Mouse (Mus musculus) CH12.LX (cell line): ENCODE data around the gene Olfr1223. TPM values are rescaled to one million over a fixed set of nuclear protein-coding genes. Genes with fewer than 3 reads are reported as not detected.

Source experiments
- DNase-seq: peaks from one replicate; pipeline ENCODE4 v3.0.0-alpha.2; 2013; ENCODE audit errors: extremely low read depth
- H3K27ac ChIP-seq: 2 replicates; pipeline ENCODE4 v1.5.1; 2012; ENCODE audit warnings: low read depth, mild to moderate bottlenecking, control low read depth, moderate library complexity; ENCODE audit not compliant: insufficient read depth
- H3K27me3 ChIP-seq: replicated peaks from 2 replicates; pipeline ENCODE3; 2012; ENCODE audit warnings: inconsistent platforms
- H3K36me3 ChIP-seq, 2 experiments: replicated peaks in 1 of 2; 2 replicates each; pipeline versions ENCODE3 to v1.6.1; 2012; ENCODE audit warnings: inconsistent platforms in 1 of 2, low read length in 1 of 2, mild to moderate bottlenecking in 1 of 2, mixed read lengths in 1 of 2, moderate library complexity in 1 of 2; ENCODE audit not compliant: control insufficient read depth in 1 of 2, insufficient read depth in 1 of 2
- H3K4me1 ChIP-seq, 2 experiments: 2 replicates each; pipeline ENCODE4 v1.6.1; 2012; ENCODE audit warnings: inconsistent platforms in 1 of 2, moderate library complexity in 1 of 2; ENCODE audit not compliant: insufficient read depth in 2 of 2, control insufficient read depth in 1 of 2
- H3K4me2 ChIP-seq: 2 replicates; pipeline ENCODE4 v1.6.1; 2012; ENCODE audit warnings: low read depth, mild to moderate bottlenecking, control low read depth; ENCODE audit not compliant: poor library complexity, insufficient read depth, severe bottlenecking
- H3K4me3 ChIP-seq, 3 experiments: fragments of 150-350 bp in 1 of 3; sonication (generic) in 1 of 3; replicated peaks in 1 of 3; 2 replicates each; pipeline versions ENCODE3 to v1.5.1; 2011 to 2012; ENCODE audit warnings: low read depth in 2 of 3, low read length in 2 of 3, mild to moderate bottlenecking in 2 of 3, moderate library complexity in 2 of 3, control low read depth in 1 of 3, improper control_type of control experiment in 1 of 3, inconsistent platforms in 1 of 3, mixed read lengths in 1 of 3; ENCODE audit not compliant: poor library complexity in 1 of 3
- H3K79me2 ChIP-seq: replicated peaks from 2 replicates; pipeline ENCODE4 v1.6.1; 2012; ENCODE audit warnings: mild to moderate bottlenecking, moderate library complexity; ENCODE audit not compliant: control insufficient read depth, poor library complexity, insufficient read depth, severe bottlenecking; ENCODE audit errors: extremely low read depth
- H3K9ac ChIP-seq: 2 replicates; pipeline ENCODE4 v1.6.1; 2012; ENCODE audit warnings: low read depth, mild to moderate bottlenecking, control low read depth, moderate library complexity; ENCODE audit not compliant: insufficient read depth
- H3K9me3 ChIP-seq: replicated peaks from 2 replicates; pipeline ENCODE3; 2012; ENCODE audit warnings: low read length, inconsistent platforms, mixed read lengths
- CHD2 ChIP-seq: IDR thresholded peaks from 2 replicates; pipeline ENCODE4 v1.6.1; 2011; ENCODE audit warnings: low read length, improper control_type of control experiment
- E2F4 ChIP-seq: IDR thresholded peaks from 2 replicates; pipeline ENCODE4 v1.6.1; 2011; ENCODE audit warnings: low read depth, low read length, improper control_type of control experiment; ENCODE audit not compliant: insufficient replicate concordance
- ELF1 ChIP-seq: IDR thresholded peaks from 2 replicates; pipeline ENCODE4 v1.6.1; 2014; ENCODE audit warnings: low read depth, mild to moderate bottlenecking, inconsistent platforms, low read length, improper control_type of control experiment
- GABPA ChIP-seq: IDR thresholded peaks from 2 replicates; pipeline ENCODE4 v1.6.1; 2012; ENCODE audit warnings: low read depth, low read length, improper control_type of control experiment, inconsistent platforms; ENCODE audit not compliant: insufficient replicate concordance
- HCFC1 ChIP-seq: IDR thresholded peaks from 2 replicates; pipeline ENCODE4 v1.6.1; 2012; ENCODE audit warnings: low read depth, mild to moderate bottlenecking, inconsistent platforms, low read length, improper control_type of control experiment
- JUN ChIP-seq: IDR thresholded peaks from 2 replicates; pipeline ENCODE4 v1.6.1; 2011; ENCODE audit warnings: low read depth, mild to moderate bottlenecking, low read length, improper control_type of control experiment, moderate library complexity; ENCODE audit not compliant: insufficient read depth
- KAT2A ChIP-seq: IDR thresholded peaks from 2 replicates; pipeline ENCODE4 v1.6.1; 2012; ENCODE audit warnings: low read length, improper control_type of control experiment, inconsistent platforms; ENCODE audit not compliant: insufficient replicate concordance
- MXI1 ChIP-seq: IDR thresholded peaks from 2 replicates; pipeline ENCODE4 v1.6.1; 2011; ENCODE audit warnings: mild to moderate bottlenecking, low read depth, low read length, improper control_type of control experiment
- MYC ChIP-seq: IDR thresholded peaks from 2 replicates; pipeline ENCODE4 v1.6.1; 2011; ENCODE audit warnings: low read depth, mild to moderate bottlenecking, improper control_type of control experiment, low read length
- NELFE ChIP-seq: IDR thresholded peaks from 2 replicates; pipeline ENCODE4 v1.6.1; 2011; ENCODE audit warnings: low read depth, low read length, improper control_type of control experiment
- PAX5 ChIP-seq: IDR thresholded peaks from 2 replicates; pipeline ENCODE4 v1.6.1; 2012; ENCODE audit warnings: low read length, inconsistent platforms, mixed read lengths
- POLR2A ChIP-seq: IDR thresholded peaks from 2 replicates; pipeline ENCODE4 v1.6.1; 2011; ENCODE audit warnings: low read depth, mild to moderate bottlenecking, improper control_type of control experiment, low read length
- SIN3A ChIP-seq: IDR thresholded peaks from 2 replicates; pipeline ENCODE4 v1.6.1; 2012; ENCODE audit warnings: low read length, improper control_type of control experiment, inconsistent platforms
- TCF12 ChIP-seq: IDR thresholded peaks from 2 replicates; pipeline ENCODE4 v1.6.1; 2014; ENCODE audit warnings: low read depth, mild to moderate bottlenecking, inconsistent platforms, low read length, improper control_type of control experiment
- USF2 ChIP-seq: conservative IDR thresholded peaks from 2 replicates; pipeline ENCODE4 v1.6.1; 2011; ENCODE audit warnings: low read depth, low read length, improper control_type of control experiment
- ZKSCAN1 ChIP-seq: IDR thresholded peaks from 2 replicates; pipeline ENCODE4 v1.6.1; 2012; ENCODE audit warnings: low read depth, inconsistent platforms, low read length, improper control_type of control experiment, borderline replicate concordance
- dilution Hi-C: fragments of 300-500 bp; cut with MboI; formaldehyde crosslinking; loops from 2 replicates; pipeline ENCODE4 v1.14.3; 2020; ENCODE audit warnings: low sequenced_read_pairs; ENCODE audit not compliant: extremely low pct_unique_long_range_greater_than_20kb, extremely low pct_ligation_motif_present
- in situ Hi-C: fragments of 300-500 bp; cut with MboI; formaldehyde crosslinking; loops from 3 replicates; pipeline ENCODE4 v1.14.3; 2019; ENCODE audit warnings: low sequenced_read_pairs, low pct_ligation_motif_present, low pct_unique_long_range_greater_than_20kb, mixed read lengths
- polyA plus RNA-seq: library from polyadenylated mRNA; unstranded; fragments of >175 nt; gene quantifications from 2 replicates; pipeline ENCODE4 v1.2.1, GENCODE M21; 2012; ENCODE audit warnings: low read depth; ENCODE audit not compliant: insufficient read length
- total RNA-seq, 2 experiments: library from RNA; depleted of rRNA; stranded (reverse); fragments of 300-350 nt in 1 of 2; fragments of >200 nt in 1 of 2; gene quantifications; 2 replicates each; pipeline ENCODE4 v1.2.3; 2012 to 2014

Olfr1223 gene
- total RNA-seq (2012; rRNA removed) (not detected in 2 replicates), total RNA-seq (2014; rRNA removed) (not detected in 2 replicates), polyA plus RNA-seq (not detected in 2 replicates)

DNA sequence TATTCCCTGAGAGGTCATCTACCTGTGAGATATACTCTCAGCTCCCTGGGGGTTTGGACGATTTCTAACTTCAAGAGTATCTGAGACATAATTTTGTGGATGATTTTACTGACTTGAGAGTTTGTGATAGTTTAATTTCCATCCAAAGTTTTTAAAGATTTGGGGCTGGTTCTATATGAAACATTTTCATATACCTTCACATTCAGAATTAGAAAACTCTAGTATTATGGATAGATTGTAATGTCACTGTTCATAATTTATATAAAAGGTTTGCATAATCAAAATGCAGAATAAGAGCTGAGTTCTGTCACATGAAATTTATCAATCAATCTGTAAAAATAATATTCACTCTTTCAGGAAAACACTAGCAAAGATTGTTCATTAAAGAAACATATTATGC, at the start of gene Olfr1223:
Gene Olfr1223 (minus strand): TSS at position 101 of the 400 bp plus-strand sequence.
- no peak for TF ChIP-seq JUN
- no peak for TF ChIP-seq TCF12
- no peak for TF ChIP-seq MXI1
- TF ChIP-seq KAT2A = no peak
- no peak within 1 kb of the TSS for H3K27ac ChIP-seq
- H3K4me1 ChIP-seq = no peaks in the 10 kb centered on the region
- no peak for DNase-seq
- no peaks in the 10 kb centered on the region for H3K79me2 ChIP-seq
- dilution Hi-C loops = no loop called here
- H3K27me3 ChIP-seq = no peaks in the 10 kb centered on the region
- H3K4me2 ChIP-seq = no peak within 1 kb of the TSS
- in situ Hi-C loops = no loop called here
- no peak within 1 kb of the TSS for H3K4me3 ChIP-seq
- no peaks in the 10 kb centered on the region for H3K36me3 ChIP-seq
- H3K9me3 ChIP-seq = peaks cover 5% of the 10 kb centered on the region
- H3K9ac ChIP-seq = no peak within 1 kb of the TSS

GRCm38 (mm10) chr2:89199948-89200347, 48.6 kb upstream of the Olfr1223 start, which contains the start of gene Olfr1226:
Gene Olfr1226 (minus strand): TSS chr2:89200048.
- Histone ChIP-seq H3K4me1 (no peaks in the 10 kb centered on the region), H3K27me3 (no peaks in the 10 kb centered on the region), H3K4me2 (no peak within 1 kb of the TSS), H3K4me3 (no peak within 1 kb of the TSS), H3K27ac (no peak within 1 kb of the TSS), H3K36me3 (no peaks in the 10 kb centered on the region), H3K9me3 (peaks cover 9% of the 10 kb centered on the region), H3K9ac (no peak within 1 kb of the TSS), H3K79me2 (no peaks in the 10 kb centered on the region)
- DNase-seq = no peak
- dilution Hi-C loops (no loop called here), in situ Hi-C loops (no loop called here)
- TF ChIP-seq ZKSCAN1 = no peak
- TF ChIP-seq MYC = no peak
- TF ChIP-seq GABPA = no peak
- no peak for TF ChIP-seq E2F4
- no peak for TF ChIP-seq HCFC1
- no peak for TF ChIP-seq POLR2A
- TF ChIP-seq TCF12 = no peak
- no peak for TF ChIP-seq SIN3A
- TF ChIP-seq USF2 = no peak
- TF ChIP-seq NELFE = no peak
- TF ChIP-seq ELF1 = no peak
- no peak for TF ChIP-seq CHD2
- TF ChIP-seq PAX5 = no peak
